Mouse (Mus musculus): ENCODE measurements around the gene Oas1d.
"Not testable (repeated sequence)": the region's sequence is repeated elsewhere in the genome, so short reads cannot be mapped to it uniquely, and the experiment has no call there.

The Oas1d gene

GRCm38 (mm10) chr5:120906791-120907733 lies 7.3 kb upstream of the Oas1d start, which contains the start of gene Oas1a:
Gene Oas1a (minus strand): TSS chr5:120907521.
- DNase-seq: peak; percentile 39

- no peak for DNase-seq
Observed at GRCm38 (mm10) chr5:120908196-120908920, 6.0 kb upstream of the Oas1d start.

GRCm38 (mm10) chr5:120919156-120919935 lies 5.0 kb downstream of the Oas1d start:
- DNase-seq: not testable (repeated sequence)

GRCm38 (mm10) chr5:120920296-120920695 lies 6.0 kb downstream of the Oas1d start:
- DNase-seq: no peak

- no peak for DNase-seq
Observed at GRCm38 (mm10) chr5:120923969-120924368, 9.6 kb downstream of the Oas1d start.

GRCm38 (mm10) chr5:120924520-120924919 lies 10.2 kb downstream of the Oas1d start:
- not testable (repeated sequence) for DNase-seq

- DNase-seq: not testable (repeated sequence)
Observed at GRCm38 (mm10) chr5:120926311-120926710, 12.0 kb downstream of the Oas1d start.

- DNase-seq: no peak
Observed at GRCm38 (mm10) chr5:120927036-120927435, 12.7 kb downstream of the Oas1d start.

GRCm38 (mm10) chr5:120933966-120934365 lies 19.6 kb downstream of the Oas1d start:
- no peak for DNase-seq

GRCm38 (mm10) chr5:120937841-120938240 lies 23.5 kb downstream of the Oas1d start:
- no peak for DNase-seq

GRCm38 (mm10) chr5:120938586-120938985 lies 24.2 kb downstream of the Oas1d start:
- DNase-seq: no peak

GRCm38 (mm10) chr5:120942076-120942475 lies 27.7 kb downstream of the Oas1d start:
- DNase-seq: no peak

- peak; percentile 11 for DNase-seq
Observed at GRCm38 (mm10) chr5:120952242-120952770, 38.0 kb downstream of the Oas1d start.

- DNase-seq: no peak
Observed at GRCm38 (mm10) chr5:120953974-120954373, 39.6 kb downstream of the Oas1d start.

GRCm38 (mm10) chr5:120961004-120961403 lies 46.7 kb downstream of the Oas1d start:
- DNase-seq: peak; percentile 9

GRCm38 (mm10) chr5:120966156-120966555 lies 51.8 kb downstream of the Oas1d start:
- DNase-seq: no peak

GRCm38 (mm10) chr5:120966894-120967293 lies 52.6 kb downstream of the Oas1d start:
- DNase-seq: no peak

- no peak for DNase-seq
Observed at GRCm38 (mm10) chr5:120967355-120968133, 53.2 kb downstream of the Oas1d start.

GRCm38 (mm10) chr5:120968134-120968532 lies 53.8 kb downstream of the Oas1d start:
- no peak for DNase-seq

- no peak for DNase-seq
Observed at GRCm38 (mm10) chr5:120968799-120969198, 54.5 kb downstream of the Oas1d start.

GRCm38 (mm10) chr5:120969703-120970102 lies 55.4 kb downstream of the Oas1d start:
- no peak for DNase-seq

Measured in lung, postnatal 36 days (tissue).